Mouse (Mus musculus) lung, embryonic 16.5 days (tissue): ENCODE results near the gene Rdh14. TPM values are rescaled to one million over a fixed set of nuclear protein-coding genes. Genes with fewer than 3 reads are reported as not detected.

Source experiments
- ATAC-seq: fragments of 200-750 bp; cut with Nextera tagmentation; 2 replicates; pipeline ENCODE4 v1.8.0; 2017; ENCODE audit warnings: low read depth, mild to moderate bottlenecking, moderate library complexity
- H3K27ac ChIP-seq: fragments of 300-500 bp; sonication (generic); 2 replicates; pipeline ENCODE4 v1.5.1; 2014; ENCODE audit warnings: mild to moderate bottlenecking, control low read depth, low read length
- H3K27me3 ChIP-seq: fragments of 300-500 bp; sonication (generic); 2 replicates; pipeline ENCODE4 v1.6.1; 2014; ENCODE audit warnings: low read depth, low read length, mixed read lengths; ENCODE audit not compliant: control insufficient read depth, insufficient read depth
- H3K36me3 ChIP-seq: fragments of 300-500 bp; sonication (generic); 2 replicates; pipeline ENCODE4 v1.6.1; 2014; ENCODE audit warnings: low read length; ENCODE audit not compliant: control insufficient read depth, insufficient read depth
- H3K4me1 ChIP-seq: fragments of 300-500 bp; sonication (generic); replicated peaks from 2 replicates; pipeline ENCODE4 v1.6.1; 2014; ENCODE audit warnings: low read length, mixed read lengths; ENCODE audit not compliant: control insufficient read depth, insufficient read depth
- H3K4me2 ChIP-seq: fragments of 300-500 bp; sonication (generic); 2 replicates; pipeline ENCODE4 v1.6.1; 2014; ENCODE audit warnings: low read depth, low read length, control low read depth
- H3K4me3 ChIP-seq: fragments of 300-500 bp; sonication (generic); 2 replicates; pipeline ENCODE4 v1.5.1; 2014; ENCODE audit warnings: mild to moderate bottlenecking, low read length, control low read depth
- H3K9ac ChIP-seq: fragments of 300-500 bp; sonication (generic); 2 replicates; pipeline ENCODE4 v1.6.1; 2014; ENCODE audit warnings: low read length, control low read depth
- H3K9me3 ChIP-seq: fragments of 300-500 bp; sonication (generic); 2 replicates; pipeline ENCODE4 v1.6.1; 2016; ENCODE audit warnings: low read length; ENCODE audit not compliant: control insufficient read depth
- WGBS: fragments of 180-500 bp; shearing (Covaris S2); extraction: QIAGEN DNeasy Blood & Tissue Kit; methylation state at CpG from one replicate; pipeline ENCODE4 v1.1.7; 2014; 5-methylcytosine and 5-hydroxymethylcytosine counted together
- polyA plus RNA-seq: library from polyadenylated mRNA; unstranded; fragments of >200 nt; fragmentation: Nextera tagmentation; extraction: Ambion mirVana; gene quantifications from 2 replicates; pipeline ENCODE4 v1.2.1, GENCODE M21; 2015

The Rdh14 gene
- polyA plus RNA-seq: 31.2 and 32.7 TPM in 2 replicates

- Histone ChIP-seq H3K27ac (peak within 1 kb of the TSS; percentile 96), H3K9me3 (no peaks in the 10 kb centered on the region), H3K27me3 (no peaks in the 10 kb centered on the region), H3K4me3 (peak within 1 kb of the TSS; percentile 88), H3K4me2 (peak within 1 kb of the TSS; percentile 60), H3K36me3 (peaks cover 5% of the 10 kb centered on the region; the same call in 1 of the 2 replicates), H3K9ac (peak within 1 kb of the TSS; percentile 97), H3K4me1 (peaks cover 8% of the 10 kb centered on the region)
- peak; percentile 97 for ATAC-seq
- WGBS: under 1% methylated on average over 53 of the region's 53 CpGs
These were observed at the start of gene Rdh14 for GRCm38 (mm10) chr12:10390671-10391441. TSS of gene Rdh14 (plus strand) at chr12:10390772.

DNA sequence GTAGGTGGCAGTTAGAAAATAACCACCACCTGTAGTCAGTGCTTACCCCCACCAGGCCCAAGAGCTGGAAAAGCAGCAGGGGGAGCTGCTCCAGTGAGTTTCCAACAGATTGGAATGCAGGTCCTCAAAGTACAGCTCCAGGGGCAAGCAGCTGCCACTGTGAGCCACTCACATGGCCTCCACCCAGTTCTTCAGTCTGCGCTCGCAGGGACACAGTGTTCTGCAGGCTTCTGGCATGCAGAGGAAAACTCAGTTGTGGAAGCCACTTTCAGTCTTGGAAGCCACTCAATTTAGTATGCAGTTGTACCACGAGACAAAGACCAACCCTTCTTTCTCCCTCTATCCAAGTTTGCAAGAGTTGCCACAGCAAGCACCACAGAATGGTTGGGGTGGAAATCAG, 39.9 kb upstream of the Rdh14 start:
- Histone ChIP-seq H3K27me3 (no peaks in the 10 kb centered on the region), H3K9ac (no peak overlapping the region), H3K4me1 (no peaks in the 10 kb centered on the region), H3K4me3 (no peak overlapping the region), H3K27ac (no peak overlapping the region), H3K9me3 (no peaks in the 10 kb centered on the region), H3K4me2 (no peak overlapping the region), H3K36me3 (no peaks in the 10 kb centered on the region)
- 51% methylated on average over 3 of the region's 3 CpGs for WGBS
- ATAC-seq: 0 out of 2 replicates have a peak, but pooled peaks have one; percentile 36

GRCm38 (mm10) chr12:10357756-10358155, 32.8 kb upstream of the Rdh14 start:
- Histone ChIP-seq H3K36me3 (no peaks in the 10 kb centered on the region), H3K4me3 (no peak overlapping the region), H3K9ac (no peak overlapping the region), H3K27ac (no peak overlapping the region), H3K9me3 (no peaks in the 10 kb centered on the region), H3K4me2 (no peak overlapping the region), H3K4me1 (no peaks in the 10 kb centered on the region), H3K27me3 (no peaks in the 10 kb centered on the region)
- WGBS: 51% methylated on average over 6 of the region's 6 CpGs
- no peak for ATAC-seq

GRCm38 (mm10) chr12:10369673-10370072, 20.9 kb upstream of the Rdh14 start, which contains the start of gene Nt5c1b:
TSS of gene Nt5c1b (plus strand) at chr12:10369973.
- Histone ChIP-seq H3K27me3 (no peaks in the 10 kb centered on the region), H3K4me3 (no peak within 1 kb of the TSS), H3K4me1 (no peaks in the 10 kb centered on the region), H3K36me3 (no peaks in the 10 kb centered on the region), H3K9me3 (no peaks in the 10 kb centered on the region), H3K9ac (no peak within 1 kb of the TSS), H3K27ac (no peak within 1 kb of the TSS), H3K4me2 (no peak within 1 kb of the TSS)
- WGBS: 67% methylated on average over 3 of the region's 3 CpGs
- no peak for ATAC-seq

DNA sequence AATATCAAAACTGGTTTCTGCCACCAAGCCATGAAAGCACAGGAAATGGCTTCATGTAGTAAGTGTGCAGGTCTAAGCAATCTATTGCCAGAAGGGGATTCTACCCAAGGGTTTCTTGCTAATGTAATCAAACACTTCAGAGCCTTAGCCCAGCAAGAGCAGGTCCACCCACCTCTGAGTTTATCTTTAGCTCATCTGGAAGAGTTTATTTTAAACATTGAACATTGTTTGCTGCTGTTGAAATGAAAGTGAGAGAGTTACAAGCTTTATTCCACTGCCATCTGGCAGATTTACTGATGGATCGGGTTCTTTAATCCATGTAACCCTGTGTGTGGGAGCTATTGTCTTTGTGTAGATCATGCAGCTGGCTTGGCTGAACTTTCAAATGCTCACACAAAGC, 10.2 kb downstream of the Rdh14 start:
- no peaks in the 10 kb centered on the region for H3K36me3 ChIP-seq
- no peak for ATAC-seq
- no peaks in the 10 kb centered on the region for H3K27me3 ChIP-seq
- no peak overlapping the region for H3K4me2 ChIP-seq
- no peaks in the 10 kb centered on the region for H3K9me3 ChIP-seq
- 39% methylated on average over 1 of the region's 1 CpGs for WGBS
- H3K4me1 ChIP-seq: peaks cover 4% of the 10 kb centered on the region; the same call in 1 of the 2 replicates
- no peak overlapping the region for H3K27ac ChIP-seq
- no peak overlapping the region for H3K9ac ChIP-seq
- no peak overlapping the region for H3K4me3 ChIP-seq

DNA sequence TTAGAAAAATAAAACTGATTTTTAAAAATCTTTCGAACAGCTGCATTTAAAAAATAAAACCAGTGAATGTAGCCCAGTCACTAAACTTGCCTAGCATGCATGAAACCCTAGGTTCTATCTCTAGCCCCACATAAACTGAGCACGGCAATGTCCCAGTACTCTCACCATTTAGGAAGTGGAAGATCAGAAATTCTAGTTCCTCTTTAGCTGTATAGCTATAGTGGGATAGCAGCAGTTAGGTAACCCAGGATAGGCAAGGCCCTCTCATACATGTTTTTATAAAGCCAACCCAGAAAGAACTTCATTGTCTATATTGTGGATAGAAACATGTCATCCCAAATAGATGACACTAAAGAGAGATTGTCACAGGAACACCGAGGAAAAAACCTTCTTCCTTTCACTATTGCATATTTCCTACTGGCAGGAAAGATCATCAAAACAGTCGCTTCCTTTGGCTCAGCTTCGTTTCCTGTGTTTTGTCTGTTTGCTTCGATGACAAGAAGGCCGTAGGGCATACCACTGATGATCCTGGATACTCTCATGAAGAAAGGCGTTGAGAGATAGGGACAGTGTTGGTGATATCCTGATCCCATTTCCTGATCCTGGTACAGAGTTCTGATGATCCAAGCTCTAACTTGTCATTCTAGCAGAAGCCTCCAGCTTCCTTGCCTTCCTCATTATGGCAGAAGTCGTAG, 12.0 kb downstream of the Rdh14 start:
- Histone ChIP-seq H3K9ac (no peak overlapping the region), H3K9me3 (no peaks in the 10 kb centered on the region), H3K27me3 (no peaks in the 10 kb centered on the region), H3K4me1 (peaks cover 4% of the 10 kb centered on the region; the same call in 1 of the 2 replicates), H3K4me2 (no peak overlapping the region), H3K36me3 (no peaks in the 10 kb centered on the region), H3K4me3 (no peak overlapping the region), H3K27ac (no peak overlapping the region)
- 63% methylated on average over 9 of the region's 9 CpGs for WGBS
- ATAC-seq: 0 out of 2 replicates have a peak, but pooled peaks have one; percentile 34

DNA sequence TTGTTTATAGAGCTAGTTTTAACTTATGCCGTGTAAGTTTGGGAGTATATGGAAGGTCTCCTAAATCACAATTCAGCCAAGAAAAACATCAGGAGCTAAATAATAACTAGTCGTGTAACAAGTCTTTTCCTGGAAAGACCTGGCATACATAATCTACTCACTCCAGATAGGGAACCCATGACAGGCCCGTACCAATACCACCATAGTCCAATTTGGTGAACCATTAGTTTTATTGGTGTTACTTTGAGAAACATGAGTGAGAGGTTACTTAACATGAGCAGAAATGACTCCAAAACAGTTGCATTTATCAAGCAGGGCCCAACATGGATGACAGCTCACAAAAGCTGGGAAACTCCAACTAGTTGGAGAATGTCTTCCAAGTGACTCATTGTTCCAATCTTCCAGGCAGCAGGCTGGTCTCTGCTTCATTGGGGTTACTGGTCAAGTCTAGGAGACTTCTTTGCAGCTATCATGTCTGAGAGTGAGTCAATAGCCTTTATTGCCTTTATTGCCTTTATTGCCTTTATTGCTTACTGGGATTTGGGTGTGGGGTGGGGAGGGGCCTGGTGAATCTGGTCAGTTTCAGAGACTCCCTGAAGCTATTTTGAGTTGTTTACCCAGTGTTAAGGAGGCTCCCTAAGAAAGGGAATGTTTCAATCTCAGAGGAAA, 20.1 kb downstream of the Rdh14 start:
- no peaks in the 10 kb centered on the region for H3K4me1 ChIP-seq
- no peak overlapping the region for H3K4me2 ChIP-seq
- H3K27ac ChIP-seq: no peak overlapping the region
- no peaks in the 10 kb centered on the region for H3K9me3 ChIP-seq
- no peaks in the 10 kb centered on the region for H3K36me3 ChIP-seq
- no peaks in the 10 kb centered on the region for H3K27me3 ChIP-seq
- no peak for ATAC-seq
- no peak overlapping the region for H3K4me3 ChIP-seq
- WGBS: 80% methylated on average over 3 of the region's 3 CpGs
- H3K9ac ChIP-seq: no peak overlapping the region

DNA sequence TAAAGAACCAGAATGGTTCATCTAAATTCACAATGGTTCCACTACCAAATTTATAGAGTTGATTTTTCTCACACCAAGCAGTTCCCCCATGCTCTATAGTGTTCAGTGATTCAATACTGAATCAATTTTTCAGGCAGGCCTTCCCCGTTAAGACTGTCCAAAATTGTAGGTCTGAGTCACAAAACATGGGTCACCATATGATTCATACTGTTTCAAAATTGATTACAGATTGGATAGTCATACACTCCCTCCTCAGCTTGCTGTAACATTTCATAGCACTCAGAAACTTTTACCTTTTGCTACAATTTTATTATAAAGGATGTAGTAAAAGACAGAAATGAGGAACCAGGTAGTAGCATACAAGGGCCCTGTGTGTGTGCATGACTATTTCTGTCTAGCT, 20.9 kb downstream of the Rdh14 start:
- Histone ChIP-seq H3K4me3 (no peak overlapping the region), H3K9ac (no peak overlapping the region), H3K27me3 (no peaks in the 10 kb centered on the region), H3K36me3 (no peaks in the 10 kb centered on the region), H3K4me2 (no peak overlapping the region), H3K9me3 (no peaks in the 10 kb centered on the region), H3K27ac (no peak overlapping the region), H3K4me1 (no peaks in the 10 kb centered on the region)
- ATAC-seq: no peak
- 77% methylated on average over 1 of the region's 1 CpGs for whole genome bisulfite sequencing

- Histone ChIP-seq H3K36me3 (no peaks in the 10 kb centered on the region), H3K27ac (no peak overlapping the region), H3K9me3 (no peaks in the 10 kb centered on the region), H3K27me3 (no peaks in the 10 kb centered on the region), H3K4me3 (no peak overlapping the region), H3K4me1 (no peaks in the 10 kb centered on the region), H3K9ac (no peak overlapping the region), H3K4me2 (no peak overlapping the region)
- 46% methylated on average over 3 of the region's 3 CpGs for WGBS
- ATAC-seq: no peak
These were observed 31.8 kb downstream of the Rdh14 start for GRCm38 (mm10) chr12:10422347-10422746.
